Mouse (Mus musculus): ENCODE measurements around the gene Gm2115. TPM values are rescaled to one million over a fixed set of nuclear protein-coding genes. Genes with fewer than 3 reads are reported as not detected.

Gene Gm2115
- total and polyA plus RNA-seq, 2 experiments from 2014 or later, result 1.1 to 2.6 TPM

DNA sequence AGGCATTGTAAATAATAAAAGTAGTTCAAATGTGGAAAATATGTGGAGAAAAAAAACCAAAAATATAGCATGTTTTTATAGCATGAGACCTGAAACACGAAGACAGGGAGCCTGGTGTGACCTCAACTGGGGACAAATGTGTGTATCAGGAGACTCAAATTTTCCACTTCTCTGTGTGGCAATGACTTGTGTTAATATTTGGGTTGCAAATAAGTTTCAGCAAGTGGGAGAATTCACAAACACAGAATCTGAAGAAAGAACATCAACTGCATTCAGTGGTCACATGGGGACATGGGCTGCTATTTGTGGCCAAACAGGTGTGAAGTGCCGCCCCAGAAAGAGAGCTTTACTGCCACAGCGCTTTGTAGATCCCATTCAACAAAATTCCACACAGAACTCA, 67.9 kb downstream of the Gm2115 start:
- Histone ChIP-seq H3K4me1 (ENCODE audit: insufficient read depth, low read length) (no peaks in the 10 kb centered on the region), H3K27me3 (ENCODE audit: insufficient read depth, low read length) (no peaks in the 10 kb centered on the region), H3K27ac (ENCODE audit: low read depth, low read length) (no peak overlapping the region), H3K36me3 (ENCODE audit: insufficient read depth, low read length) (no peaks in the 10 kb centered on the region), H3K9me3 (ENCODE audit: low read length) (no peaks in the 10 kb centered on the region), H3K4me3 (ENCODE audit: low read depth, low read length) (no peak overlapping the region), H3K4me2 (ENCODE audit: low read depth, low read length, poor library complexity, severe bottlenecking) (no peak overlapping the region), H3K9ac (replicated peaks; ENCODE audit: low read length, poor library complexity, severe bottlenecking) (no peak overlapping the region)
- ATAC-seq (ENCODE audit: low FRiP score), result no peak
- no peak for TF ChIP-seq CTCF (IDR thresholded peaks at IDR 0.05)
- no peak for DNase-seq (ENCODE audit: low spot score)
- WGBS, result 86% methylated on average over 3 of the region's 3 CpGs

DNA sequence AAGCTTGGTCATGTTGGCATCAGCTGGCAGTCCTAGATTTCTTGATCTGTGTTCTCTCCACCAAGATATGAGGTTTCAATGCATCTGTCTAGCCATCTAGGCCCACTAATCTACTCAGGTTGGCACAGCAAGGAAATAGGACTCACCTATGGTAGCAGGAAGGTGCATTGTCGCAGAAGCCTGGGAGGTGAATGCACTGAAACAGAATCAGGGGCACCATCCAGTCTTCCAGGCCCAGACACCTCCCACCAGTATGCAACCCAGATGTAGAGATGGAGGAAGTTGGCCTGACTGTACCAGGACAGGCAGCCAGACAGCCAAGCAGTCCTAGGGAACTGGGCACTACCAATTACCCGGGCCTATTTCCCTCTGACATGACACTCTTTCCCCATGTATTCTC, 71.9 kb downstream of the Gm2115 start:
- ATAC-seq (ENCODE audit: low FRiP score), result no peak
- WGBS, result 90% methylated on average over 2 of the region's 2 CpGs
- TF ChIP-seq CTCF (IDR thresholded peaks at IDR 0.05), result no peak

DNA sequence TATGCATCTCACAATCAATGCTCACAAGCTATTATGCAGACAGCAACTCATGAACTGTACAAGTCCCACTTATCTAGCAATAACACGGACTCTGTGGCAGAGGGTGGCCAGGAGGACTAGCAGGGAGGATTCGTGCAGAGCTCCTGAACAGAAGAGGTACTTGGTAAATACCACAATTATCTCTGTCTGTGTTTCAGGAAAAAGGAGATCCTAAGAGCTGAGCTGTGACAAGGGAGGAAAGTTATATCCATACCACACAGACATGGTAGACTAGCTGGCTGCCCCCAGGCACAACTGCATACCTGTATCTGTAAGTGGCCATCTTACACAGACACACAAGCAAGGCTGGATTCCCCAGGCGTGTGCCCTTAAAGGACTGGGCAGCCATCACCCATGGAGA, 72.6 kb downstream of the Gm2115 start:
- DNase-seq (ENCODE audit: low spot score) (no peak), ATAC-seq (ENCODE audit: low FRiP score) (no peak)
- Histone ChIP-seq H3K27ac (ENCODE audit: low read depth, low read length) (no peak overlapping the region), H3K4me1 (ENCODE audit: insufficient read depth, low read length) (peaks cover 3% of the 10 kb centered on the region; the same call in 1 of the 2 replicates), H3K4me2 (ENCODE audit: low read depth, low read length, poor library complexity, severe bottlenecking) (no peak overlapping the region), H3K36me3 (ENCODE audit: insufficient read depth, low read length) (no peaks in the 10 kb centered on the region), H3K27me3 (ENCODE audit: insufficient read depth, low read length) (no peaks in the 10 kb centered on the region), H3K9ac (replicated peaks; ENCODE audit: low read length, poor library complexity, severe bottlenecking) (no peak overlapping the region), H3K4me3 (ENCODE audit: low read depth, low read length) (no peak overlapping the region), H3K9me3 (ENCODE audit: low read length) (no peaks in the 10 kb centered on the region)
- WGBS, result 92% methylated on average over 3 of the region's 3 CpGs
- no peak for TF ChIP-seq CTCF (IDR thresholded peaks at IDR 0.05)

More for the DNA sequence above, 71.9 kb downstream of the Gm2115 start:
- no peak overlapping the region for H3K4me2 ChIP-seq (ENCODE audit: low read depth, low read length, poor library complexity, severe bottlenecking)
- no peak overlapping the region for H3K4me3 ChIP-seq (ENCODE audit: low read depth, low read length)
- no peaks in the 10 kb centered on the region for H3K9me3 ChIP-seq (ENCODE audit: low read length)
- H3K36me3 ChIP-seq (ENCODE audit: insufficient read depth, low read length), result no peaks in the 10 kb centered on the region
- no peak for DNase-seq (ENCODE audit: low spot score)
- H3K9ac ChIP-seq (replicated peaks; ENCODE audit: low read length, poor library complexity, severe bottlenecking), result no peak overlapping the region
- peaks cover 3% of the 10 kb centered on the region; the same call in 1 of the 2 replicates for H3K4me1 ChIP-seq (ENCODE audit: insufficient read depth, low read length)
- H3K27ac ChIP-seq (ENCODE audit: low read depth, low read length), result no peak overlapping the region
- H3K27me3 ChIP-seq (ENCODE audit: insufficient read depth, low read length), result no peaks in the 10 kb centered on the region

DNA sequence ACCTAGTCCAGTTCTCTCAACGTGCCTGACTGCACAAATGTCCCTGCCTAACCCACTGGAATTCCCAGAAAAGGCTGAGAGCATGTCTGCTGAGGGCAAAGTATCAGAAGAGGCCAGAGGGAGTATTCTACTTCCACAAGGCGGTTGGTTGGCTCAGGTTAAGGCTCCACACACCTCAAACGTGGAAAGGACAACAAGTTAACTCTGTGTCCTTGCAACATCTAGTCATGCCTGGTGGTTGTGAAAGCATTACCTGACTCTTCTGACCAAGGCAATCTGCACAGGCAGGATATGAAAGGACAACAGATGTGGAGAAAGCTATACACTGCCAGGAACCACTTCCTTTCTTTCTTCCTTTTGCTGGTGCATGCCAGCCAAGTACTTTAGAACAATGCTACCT, 75.7 kb downstream of the Gm2115 start:
- H3K27ac ChIP-seq (ENCODE audit: low read depth, low read length), result no peak overlapping the region
- WGBS, result 70% methylated on average over 3 of the region's 3 CpGs
- no peaks in the 10 kb centered on the region for H3K27me3 ChIP-seq (ENCODE audit: insufficient read depth, low read length)
- no peaks in the 10 kb centered on the region for H3K36me3 ChIP-seq (ENCODE audit: insufficient read depth, low read length)
- TF ChIP-seq CTCF (IDR thresholded peaks at IDR 0.05), result no peak
- peaks cover 3% of the 10 kb centered on the region; the same call in 1 of the 2 replicates for H3K4me1 ChIP-seq (ENCODE audit: insufficient read depth, low read length)
- no peak overlapping the region for H3K4me3 ChIP-seq (ENCODE audit: low read depth, low read length)
- no peaks in the 10 kb centered on the region for H3K9me3 ChIP-seq (ENCODE audit: low read length)
- DNase-seq (ENCODE audit: low spot score) (no peak), ATAC-seq (ENCODE audit: low FRiP score) (no peak)
- H3K4me2 ChIP-seq (ENCODE audit: low read depth, low read length, poor library complexity, severe bottlenecking), result peak overlapping the region; percentile 97; the same call in 1 of the 2 replicates
- H3K9ac ChIP-seq (replicated peaks; ENCODE audit: low read length, poor library complexity, severe bottlenecking), result no peak overlapping the region

DNA sequence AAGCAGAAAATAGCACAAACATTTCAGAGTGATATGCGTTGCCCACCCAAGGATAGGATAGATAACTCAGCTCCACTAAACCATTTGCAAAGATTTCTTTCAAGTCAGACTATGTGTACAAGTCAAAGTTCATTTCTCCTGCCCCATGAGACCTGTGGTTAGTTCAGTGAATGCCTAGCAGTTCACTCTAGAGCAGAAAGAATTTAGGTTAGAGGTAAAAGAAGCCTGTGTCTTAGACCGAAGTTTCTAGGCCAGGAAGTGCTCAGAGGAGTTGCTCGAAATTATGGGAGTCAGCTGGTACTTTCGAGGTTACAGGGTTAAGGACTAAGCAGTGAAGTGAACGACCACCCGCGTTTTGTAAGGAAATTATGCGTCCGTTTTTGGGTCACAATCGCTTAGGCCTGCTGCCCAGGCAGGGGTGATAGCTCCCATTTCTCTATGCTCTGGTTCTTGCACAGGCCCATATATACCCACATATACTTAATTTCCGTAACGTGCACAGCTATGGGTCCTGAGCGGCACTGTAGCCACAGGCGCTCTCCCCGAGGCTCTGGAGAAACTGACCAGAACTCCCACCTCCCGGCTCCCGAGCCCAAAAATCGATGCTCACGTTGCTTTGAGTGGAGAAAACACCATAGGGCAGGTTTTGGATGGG, 76.4 kb downstream of the Gm2115 start:
- Histone ChIP-seq H3K4me2 (ENCODE audit: low read depth, low read length, poor library complexity, severe bottlenecking) (peak overlapping the region; percentile 97), H3K4me3 (ENCODE audit: low read depth, low read length) (peak overlapping the region; percentile 56), H3K27ac (ENCODE audit: low read depth, low read length) (peak overlapping the region; percentile 62; the same call in 1 of the 2 replicates), H3K27me3 (ENCODE audit: insufficient read depth, low read length) (no peaks in the 10 kb centered on the region), H3K9me3 (ENCODE audit: low read length) (no peaks in the 10 kb centered on the region), H3K36me3 (ENCODE audit: insufficient read depth, low read length) (no peaks in the 10 kb centered on the region), H3K9ac (replicated peaks; ENCODE audit: low read length, poor library complexity, severe bottlenecking) (peak overlapping the region; percentile 90), H3K4me1 (ENCODE audit: insufficient read depth, low read length) (peaks cover 3% of the 10 kb centered on the region; the same call in 1 of the 2 replicates)
- peak; percentile 60; the same call in 1 of the 2 replicates for ATAC-seq (ENCODE audit: low FRiP score)
- no peak for DNase-seq (ENCODE audit: low spot score)
- no peak for TF ChIP-seq CTCF (IDR thresholded peaks at IDR 0.05)
- WGBS, result 10% methylated on average over 19 of the region's 19 CpGs

DNA sequence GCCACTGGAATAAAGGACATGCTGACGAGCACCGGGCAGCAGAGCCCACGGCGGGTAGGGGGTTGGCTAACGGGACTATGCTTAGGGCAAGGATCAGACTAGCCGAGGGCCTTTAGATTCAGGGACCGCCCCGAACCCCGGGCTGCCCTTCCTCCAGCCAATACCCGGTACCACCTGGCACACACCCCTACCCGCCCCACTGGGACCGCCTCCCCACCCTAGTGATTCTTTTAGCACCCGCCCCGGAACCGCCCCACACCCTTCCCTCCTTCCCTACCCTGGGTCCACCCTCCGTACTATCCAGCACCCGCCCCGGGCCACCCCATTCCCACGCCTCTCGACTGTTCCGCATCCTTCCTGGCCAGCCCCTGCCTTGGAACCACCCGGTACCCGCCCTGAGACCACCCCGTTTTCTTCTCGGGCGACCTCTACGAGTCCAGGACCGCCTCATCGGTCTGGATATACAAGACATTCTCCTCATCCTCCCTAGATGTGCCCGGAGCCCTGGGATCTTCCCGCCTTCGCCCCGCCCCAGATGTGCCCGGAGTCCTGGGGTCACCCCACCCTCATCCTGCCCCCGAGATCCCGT, 77.0 kb downstream of the Gm2115 start:
- Histone ChIP-seq H3K36me3 (ENCODE audit: insufficient read depth, low read length) (no peaks in the 10 kb centered on the region), H3K4me1 (ENCODE audit: insufficient read depth, low read length) (peaks cover 3% of the 10 kb centered on the region; the same call in 1 of the 2 replicates), H3K27ac (ENCODE audit: low read depth, low read length) (peak overlapping the region; percentile 62), H3K4me3 (ENCODE audit: low read depth, low read length) (peak overlapping the region; percentile 56), H3K4me2 (ENCODE audit: low read depth, low read length, poor library complexity, severe bottlenecking) (peak overlapping the region; percentile 97), H3K9me3 (ENCODE audit: low read length) (no peaks in the 10 kb centered on the region), H3K9ac (replicated peaks; ENCODE audit: low read length, poor library complexity, severe bottlenecking) (peak overlapping the region; percentile 90), H3K27me3 (ENCODE audit: insufficient read depth, low read length) (no peaks in the 10 kb centered on the region)
- TF ChIP-seq CTCF (IDR thresholded peaks at IDR 0.05), result no peak
- ATAC-seq (ENCODE audit: low FRiP score), result peak; percentile 85
- 2% methylated on average over 31 of the region's 36 CpGs for whole genome bisulfite sequencing
- peak; percentile 33 for DNase-seq (ENCODE audit: low spot score)

Data from midbrain, postnatal 0 days (tissue).